Mouse (Mus musculus): ENCODE results near the gene Erc1.

GRCm38 (mm10) chr6:119735937-119736336 is 112.0 kb downstream of the Erc1 start:
- TF ChIP-seq CTCF (IDR thresholded peaks at IDR 0.05; ENCODE audit: insufficient read depth, low read length) (no peak), POLR2A (IDR thresholded peaks at IDR 0.05; ENCODE audit: borderline replicate concordance, extremely low read depth, low read depth, low read length) (no peak)

All from lung, adult 2 months (tissue).